ENCODE assay signal across 9 mouse cellular contexts in genomic region chr10:61341557-61341956, GRCm38 (mm10). TPM values are rescaled to one million over a fixed set of nuclear protein-coding genes. Genes with fewer than 3 reads are reported as not detected.
DNase-seq lines count a peak whose midpoint lies in the region; TF ChIP-seq lines count a peak whose summit lies in the region.
"Had no signal": no experiment of that assay in that cellular context is flagged by ENCODE, and none has a peak within 500 bp of the region (broad histone marks: within the 10 kb centered on the region; RNA-seq: fewer than 3 reads in every experiment).

No protein-coding gene starts in this region.

- TF ChIP-seq POLR2A in lung, adult 2 months (IDR thresholded peaks at IDR 0.05; ENCODE audit: borderline replicate concordance, extremely low read depth, low read depth, low read length) = no peak

- WGBS in lung, adult 2 months = 56% methylated on average over 6 of the region's 6 CpGs

- peaks cover 8% of the 10 kb centered on the region for H3K4me1 ChIP-seq in lung, adult 2 months (ENCODE audit: control insufficient read depth, insufficient read depth, low read length)

- DNase-seq in 3134 (ENCODE audit: extremely low read depth, insufficient read length, low spot score) (peak; percentile 31), NIH3T3 (ENCODE audit: low read depth) (peak; percentile 87)
- DNase-seq in cerebellum, postnatal 25 days = peak; percentile 83 to 89
- DNase-seq in gastrocnemius, postnatal 10 days = peak; percentile 84
- peak; percentile 66 to 82 for DNase-seq in kidney, postnatal 25 days
- peak; percentile 73 for DNase-seq in lung, adult 2 months
- peak; percentile 71 for DNase-seq in ovary, postnatal 14 days (ENCODE audit: low spot score)
- DNase-seq in thymus, postnatal 0 days (ENCODE audit: low spot score) = peak; percentile 66

- no peak overlapping the region for H3K4me3 ChIP-seq in lung, adult 2 months (replicated peaks; ENCODE audit: extremely low read depth, low read depth, low read length)
- H3K4me3 ChIP-seq: embryonic facial prominence, embryonic 12.5 days had no signal

- peak; percentile 94 for TF ChIP-seq CTCF in lung, adult 2 months (IDR thresholded peaks at IDR 0.05; ENCODE audit: insufficient read depth, low read length)

RNA-seq across cellular contexts. Expression of gene Pald1, which starts 41.8 kb away (rescaled TPM):
- total RNA-seq in gastrocnemius, postnatal 10 days (2021) = 10 to 100 TPM; 18.5 to 28.3 TPM
- polyA plus RNA-seq in lung, adult 2 months (2012; rRNA removed) = 69.1 and 76.2 TPM in 2 replicates
- polyA plus RNA-seq in thymus, postnatal 0 days (2015; fragmentation: Nextera tagmentation; extraction: Ambion mirVana) = 2.7 and 3.1 TPM in 2 replicates

RNA-seq across cellular contexts. Expression of gene Prf1, which starts 43.9 kb away (rescaled TPM):
- not detected for total RNA-seq in gastrocnemius, postnatal 10 days (2021)
- polyA plus RNA-seq in lung, adult 2 months (2012; rRNA removed) = 6.2 and 8.0 TPM in 2 replicates
- polyA plus RNA-seq in thymus, postnatal 0 days (2015; fragmentation: Nextera tagmentation; extraction: Ambion mirVana) = 3.1 and 3.6 TPM in 2 replicates
- polyA plus RNA-seq: embryonic facial prominence, embryonic 12.5 days had no signal

Comparison
In these comparisons a context has a peak if more than half of its experiments do, and no peak if none do; other contexts are left out.
1. DNase-seq: peak in every context shown above with its lines; median percentile 87 in NIH3T3; 86 in cerebellum, postnatal 25 days; 84 in gastrocnemius, postnatal 10 days; 74 in kidney, postnatal 25 days; 73 in lung, adult 2 months; 71 in ovary, postnatal 14 days; 66 in thymus, postnatal 0 days; 31 in 3134.
2. RNA of gene Pald1, which starts 41.8 kb away (polyA plus RNA-seq): 69.1 to 76.2 TPM in lung, adult 2 months; 2.7 to 3.1 TPM in thymus, postnatal 0 days; every median in the first group is over 10 times any median in the second.